In the genomic region with DNA sequence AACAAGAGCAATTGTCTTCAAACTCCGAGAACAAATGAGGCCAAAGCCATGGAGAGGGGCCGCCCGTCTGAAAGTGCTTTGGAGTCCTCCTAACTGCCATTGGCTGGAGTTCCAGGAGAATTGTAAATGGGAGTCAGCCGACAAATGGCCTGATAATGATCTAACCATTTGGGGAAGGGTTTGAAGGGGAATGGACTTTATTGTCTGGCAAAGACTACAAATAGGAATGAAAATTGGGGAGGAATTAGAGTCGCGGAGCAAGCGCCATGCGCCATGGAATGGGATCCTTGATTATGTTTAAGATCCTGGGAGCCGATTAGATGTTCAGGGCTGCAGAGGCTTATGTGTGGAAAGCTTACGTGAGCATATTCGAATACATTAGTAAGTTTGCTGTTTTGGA, we compare ENCODE assay signal across 28 mouse cellular contexts.
DNase-seq lines count a peak whose midpoint lies in the region; ATAC-seq and TF ChIP-seq lines count a peak whose summit lies in the region.
"Had no signal": no experiment of that assay in that cellular context is flagged by ENCODE, and none has a peak within 500 bp of the region (broad histone marks: within the 10 kb centered on the region; RNA-seq: fewer than 3 reads in every experiment).

No protein-coding gene starts in this region.

- no peak overlapping the region for H3K4me3 ChIP-seq in forebrain, embryonic 16.5 days (replicated peaks; ENCODE audit: low read length)
- no peak overlapping the region for H3K4me3 ChIP-seq in forebrain, embryonic 12.5 days (replicated peaks)
- H3K4me3 ChIP-seq in lung, embryonic 14.5 days (ENCODE audit: low read depth, low read length): no peak overlapping the region
- no peak overlapping the region for H3K4me3 ChIP-seq in limb, embryonic 15.5 days
- H3K4me3 ChIP-seq: heart, embryonic 10.5 days; heart, embryonic 15.5 days; liver, embryonic 12.5 days; megakaryocyte, embryonic 14.5 days; midbrain, embryonic 12.5 days; myocyte; neural tube, embryonic 12.5 days had no signal

- no peak for TF ChIP-seq CTCF in lung, embryonic 14.5 days (IDR thresholded peaks at IDR 0.05; ENCODE audit: low read depth)
- no peak for TF ChIP-seq CTCF in brain, embryonic 14.5 days (IDR thresholded peaks at IDR 0.05; ENCODE audit: borderline replicate concordance, extremely low read depth, insufficient read depth, insufficient read length)

- no peaks in the 10 kb centered on the region for H3K9me3 ChIP-seq in forebrain, embryonic 16.5 days (ENCODE audit: control insufficient read depth, low read length)
- no peaks in the 10 kb centered on the region for H3K9me3 ChIP-seq in forebrain, embryonic 12.5 days
- no peaks in the 10 kb centered on the region for H3K9me3 ChIP-seq in lung, embryonic 14.5 days (ENCODE audit: low read depth, low read length)
- 0 out of 2 replicates have a peak, but pooled peaks cover 5% of the 10 kb centered on the region for H3K9me3 ChIP-seq in limb, embryonic 15.5 days
- H3K9me3 ChIP-seq: heart, embryonic 10.5 days; heart, embryonic 15.5 days; liver, embryonic 12.5 days; midbrain, embryonic 12.5 days had no signal

- H3K27me3 ChIP-seq in forebrain, embryonic 16.5 days (replicated peaks; ENCODE audit: control insufficient read depth, insufficient read depth, low read length): no peaks in the 10 kb centered on the region
- H3K27me3 ChIP-seq in forebrain, embryonic 12.5 days: peaks cover 25% of the 10 kb centered on the region
- H3K27me3 ChIP-seq in lung, embryonic 14.5 days (ENCODE audit: insufficient read depth, low read length): no peaks in the 10 kb centered on the region
- H3K27me3 ChIP-seq in limb, embryonic 15.5 days: no peaks in the 10 kb centered on the region
- H3K27me3 ChIP-seq: heart, embryonic 15.5 days; liver, embryonic 12.5 days; megakaryocyte, embryonic 14.5 days; midbrain, embryonic 12.5 days; neural tube, embryonic 12.5 days had no signal

- WGBS in forebrain, embryonic 16.5 days: 32% methylated on average over 11 of the region's 11 CpGs
- WGBS in forebrain, embryonic 12.5 days: 51% methylated on average over 11 of the region's 11 CpGs
- WGBS in lung, embryonic 14.5 days: 67% methylated on average over 11 of the region's 11 CpGs
- 53% methylated on average over 11 of the region's 11 CpGs for WGBS in limb, embryonic 15.5 days

- H3K4me2 ChIP-seq in forebrain, embryonic 16.5 days (ENCODE audit: low read length): peak overlapping the region; percentile 1; the same call in 1 of the 2 replicates
- H3K4me2 ChIP-seq in forebrain, embryonic 12.5 days: no peak overlapping the region
- H3K4me2 ChIP-seq in lung, embryonic 14.5 days: no peak overlapping the region
- no peak overlapping the region for H3K4me2 ChIP-seq in limb, embryonic 15.5 days
- H3K4me2 ChIP-seq: heart, embryonic 15.5 days; liver, embryonic 12.5 days; midbrain, embryonic 12.5 days; neural tube, embryonic 12.5 days had no signal

- H3K9ac ChIP-seq in forebrain, embryonic 16.5 days (replicated peaks; ENCODE audit: low read depth, low read length): no peak overlapping the region
- no peak overlapping the region for H3K9ac ChIP-seq in forebrain, embryonic 12.5 days
- no peak overlapping the region for H3K9ac ChIP-seq in lung, embryonic 14.5 days
- no peak overlapping the region for H3K9ac ChIP-seq in limb, embryonic 15.5 days
- H3K9ac ChIP-seq: heart, embryonic 15.5 days; liver, embryonic 12.5 days; liver, postnatal 0 days; midbrain, embryonic 12.5 days; neural tube, embryonic 12.5 days had no signal

- no peaks in the 10 kb centered on the region for H3K36me3 ChIP-seq in forebrain, embryonic 16.5 days (ENCODE audit: control insufficient read depth, insufficient read depth)
- no peaks in the 10 kb centered on the region for H3K36me3 ChIP-seq in forebrain, embryonic 12.5 days (replicated peaks)
- H3K36me3 ChIP-seq in lung, embryonic 14.5 days (ENCODE audit: insufficient read depth): no peaks in the 10 kb centered on the region
- no peaks in the 10 kb centered on the region for H3K36me3 ChIP-seq in limb, embryonic 15.5 days
- H3K36me3 ChIP-seq: heart, embryonic 10.5 days; heart, embryonic 15.5 days; liver, embryonic 12.5 days; midbrain, embryonic 12.5 days; neural tube, embryonic 12.5 days had no signal

- ATAC-seq in forebrain, embryonic 16.5 days: no peak
- no peak for ATAC-seq in forebrain, embryonic 12.5 days (ENCODE audit: low FRiP score)
- no peak for ATAC-seq in lung, embryonic 14.5 days (ENCODE audit: insufficient read depth)
- ATAC-seq in limb, embryonic 15.5 days (ENCODE audit: insufficient number of reproducible peaks, low FRiP score, low TSS enrichment, low read depth): no peak
- ATAC-seq: activated CD4-positive, CD25-positive, alpha-beta regulatory T cell, adult 4 months; CD4-positive, CD25-positive, alpha-beta regulatory T cell, adult 4 months; hindbrain, embryonic 16.5 days; liver, embryonic 12.5 days; liver, postnatal 0 days had no signal

- no peak overlapping the region for H3K27ac ChIP-seq in forebrain, embryonic 16.5 days (ENCODE audit: low read length)
- no peak overlapping the region for H3K27ac ChIP-seq in forebrain, embryonic 12.5 days
- peak overlapping the region; percentile 14; the same call in 1 of the 2 replicates for H3K27ac ChIP-seq in lung, embryonic 14.5 days (ENCODE audit: low read depth)
- H3K27ac ChIP-seq in limb, embryonic 15.5 days: peak overlapping the region; percentile 65
- H3K27ac ChIP-seq: heart, embryonic 10.5 days; heart, embryonic 15.5 days; liver, embryonic 12.5 days; midbrain, embryonic 12.5 days; neural tube, embryonic 12.5 days had no signal

- no peak for TF ChIP-seq POLR2A in brain, embryonic 14.5 days (IDR thresholded peaks at IDR 0.05; ENCODE audit: borderline replicate concordance, extremely low read depth, insufficient read depth, insufficient read length, poor library complexity, severe bottlenecking)

- H3K4me1 ChIP-seq in forebrain, embryonic 16.5 days (replicated peaks; ENCODE audit: control insufficient read depth, insufficient read depth, low read length): no peaks in the 10 kb centered on the region
- H3K4me1 ChIP-seq in forebrain, embryonic 12.5 days: 0 out of 2 replicates have a peak, but pooled peaks cover 5% of the 10 kb centered on the region
- no peaks in the 10 kb centered on the region; the same call in none of the 2 replicates for H3K4me1 ChIP-seq in lung, embryonic 14.5 days (ENCODE audit: insufficient read depth)
- peaks cover 10% of the 10 kb centered on the region for H3K4me1 ChIP-seq in limb, embryonic 15.5 days
- H3K4me1 ChIP-seq: liver, embryonic 12.5 days; megakaryocyte, embryonic 14.5 days; midbrain, embryonic 12.5 days; neural tube, embryonic 12.5 days had no signal

- DNase-seq in lung, embryonic 14.5 days: peak; percentile 58
- no peak for DNase-seq in lung, postnatal 25 days (ENCODE audit: low spot score)
- DNase-seq in brain, embryonic 14.5 days (ENCODE audit: low read depth): peak; percentile 57
- DNase-seq in layer of hippocampus, postnatal 14 days (ENCODE audit: low spot score in 2 of 2): no peak
- DNase-seq: adrenal gland, adult 2 months; adrenal gland, postnatal 36 days; cerebellum, adult 2 months; cerebellum, postnatal 14 days; gastrocnemius, postnatal 25 days; heart, adult 11 months; kidney, adult 8-10 months; kidney, postnatal 4 days; layer of hippocampus, postnatal 36 days; liver, postnatal 0 days; thymus, postnatal 4 days had no signal

Comparison
In these comparisons a context has a peak if more than half of its experiments do, and no peak if none do; other contexts are left out.
1. DNase-seq: peak in lung, embryonic 14.5 days (single experiment) and brain, embryonic 14.5 days (single experiment); none in lung, postnatal 25 days (single experiment) and layer of hippocampus, postnatal 14 days (0 of 2).
2. H3K27ac ChIP-seq: peak in lung, embryonic 14.5 days (single experiment) and limb, embryonic 15.5 days (single experiment); none in forebrain, embryonic 16.5 days (single experiment) and forebrain, embryonic 12.5 days (single experiment).